Mouse (Mus musculus): ENCODE results near the gene Syce2. TPM values are rescaled to one million over a fixed set of nuclear protein-coding genes. Genes with fewer than 3 reads are reported as not detected.
A peak's percentile ranks its signal among the peaks of the same experiment; 100 is the strongest.

Gene Syce2
- polyA plus RNA-seq, 1 experiment from 2014 or later, result 70.0 TPM

DNA sequence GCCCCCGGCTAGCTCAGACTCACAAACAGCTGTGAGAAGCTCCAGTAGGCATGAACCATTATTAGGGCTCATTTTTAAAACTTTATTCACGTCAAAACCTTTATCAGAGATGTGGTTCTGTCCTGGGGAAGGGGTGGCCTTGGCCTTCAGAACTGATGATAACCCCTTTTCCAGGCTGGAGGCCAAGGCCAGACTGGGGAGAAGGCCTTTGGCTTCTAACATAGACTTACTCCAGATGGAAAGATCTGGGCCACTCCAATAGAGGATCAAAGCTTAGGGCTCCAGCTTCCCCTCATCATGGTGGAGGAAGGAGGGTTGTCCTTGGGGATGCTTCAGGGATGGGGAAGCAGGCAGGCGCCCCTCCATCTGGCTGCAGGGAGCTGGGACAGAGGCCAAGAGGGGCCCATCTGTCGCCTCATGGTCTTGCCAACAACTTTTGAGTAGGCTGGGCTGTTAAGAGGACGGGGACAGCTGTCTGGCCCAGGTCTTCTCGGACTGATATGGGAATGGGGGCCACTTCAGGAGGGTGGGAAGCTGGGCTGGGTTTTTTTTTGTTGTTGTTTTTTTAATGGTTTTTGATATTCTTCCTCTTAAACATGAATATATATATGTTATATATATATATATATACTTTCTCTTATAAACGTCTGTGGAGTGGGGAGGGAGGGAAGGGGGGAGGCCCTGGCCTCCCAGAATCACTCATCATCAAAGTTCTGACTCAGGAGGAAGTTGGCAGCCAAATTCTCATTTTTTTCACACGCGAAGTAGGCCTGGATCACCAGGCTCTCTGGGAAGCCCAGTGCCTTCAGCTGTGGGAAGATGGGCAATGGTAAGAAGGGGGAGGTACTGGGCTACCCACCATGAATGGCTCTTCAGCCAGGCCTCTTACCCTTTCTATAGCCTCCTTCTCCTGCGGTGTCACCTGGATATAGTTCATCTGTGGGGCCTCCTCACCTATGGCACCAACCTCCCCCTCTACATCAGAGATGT, 36.8 kb upstream of the Syce2 start:
- ATAC-seq (ENCODE audit: insufficient number of reproducible peaks, low FRiP score, low TSS enrichment, low read depth), result no peak
- no peak overlapping the region for H3K4me3 ChIP-seq
- H3K27ac ChIP-seq, result peak overlapping the region; percentile 27
- no peak overlapping the region for H3K9ac ChIP-seq
- H3K36me3 ChIP-seq, result peaks cover 51% of the 10 kb centered on the region
- peaks cover 63% of the 10 kb centered on the region for H3K4me1 ChIP-seq
- no peaks in the 10 kb centered on the region for H3K9me3 ChIP-seq
- H3K27me3 ChIP-seq, result no peaks in the 10 kb centered on the region
- WGBS, result 60% methylated on average over 10 of the region's 10 CpGs
- H3K4me2 ChIP-seq, result no peak overlapping the region

- no peak; the same call in 1 of the 2 replicates for ATAC-seq (ENCODE audit: insufficient number of reproducible peaks, low FRiP score, low TSS enrichment, low read depth)
- H3K4me2 ChIP-seq, result no peak overlapping the region
- 31% methylated on average over 8 of the region's 8 CpGs for whole genome bisulfite sequencing
Observed at GRCm38 (mm10) chr8:84837149-84837911, 34.6 kb upstream of the Syce2 start.

GRCm38 (mm10) chr8:84837912-84838470, 33.9 kb upstream of the Syce2 start:
- H3K9ac ChIP-seq, result no peak overlapping the region
- ATAC-seq (ENCODE audit: insufficient number of reproducible peaks, low FRiP score, low TSS enrichment, low read depth), result no peak
- no peaks in the 10 kb centered on the region for H3K27me3 ChIP-seq
- H3K36me3 ChIP-seq, result peaks cover 68% of the 10 kb centered on the region
- peak overlapping the region; percentile 57 for H3K27ac ChIP-seq
- no peak overlapping the region for H3K4me2 ChIP-seq
- H3K9me3 ChIP-seq, result no peaks in the 10 kb centered on the region
- WGBS, result 80% methylated on average over 15 of the region's 15 CpGs
- no peak overlapping the region for H3K4me3 ChIP-seq
- peaks cover 61% of the 10 kb centered on the region for H3K4me1 ChIP-seq

More at GRCm38 (mm10) chr8:84837149-84837911, 34.6 kb upstream of the Syce2 start:
- H3K4me3 ChIP-seq, result no peak overlapping the region
- H3K27me3 ChIP-seq, result no peaks in the 10 kb centered on the region
- H3K27ac ChIP-seq, result peak overlapping the region; percentile 57
- H3K9me3 ChIP-seq, result no peaks in the 10 kb centered on the region
- H3K9ac ChIP-seq, result no peak overlapping the region
- H3K36me3 ChIP-seq, result peaks cover 61% of the 10 kb centered on the region
- H3K4me1 ChIP-seq, result peaks cover 59% of the 10 kb centered on the region

DNA sequence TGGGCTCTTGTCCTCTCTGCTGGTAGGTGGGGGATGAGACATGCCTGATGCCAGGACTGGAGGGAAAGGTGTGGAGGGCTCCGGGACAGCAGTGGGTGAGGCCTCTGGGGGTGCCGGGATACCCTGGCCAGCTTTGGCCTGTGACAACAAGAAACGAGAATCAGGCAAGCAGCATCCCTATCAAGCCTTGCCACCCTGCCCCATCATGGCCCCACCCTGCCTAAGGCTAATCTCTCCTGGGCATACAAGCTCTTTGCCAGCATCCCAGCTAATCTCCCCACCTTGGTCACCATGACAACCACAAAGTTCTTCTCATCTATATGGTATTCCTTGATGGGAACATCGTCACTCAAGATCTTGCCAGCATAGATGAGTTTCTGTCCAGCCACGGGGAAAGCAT, 33.4 kb upstream of the Syce2 start:
- H3K27ac ChIP-seq, result no peak overlapping the region
- ATAC-seq (ENCODE audit: insufficient number of reproducible peaks, low FRiP score, low TSS enrichment, low read depth), result no peak
- WGBS, result 83% methylated on average over 5 of the region's 5 CpGs

DNA sequence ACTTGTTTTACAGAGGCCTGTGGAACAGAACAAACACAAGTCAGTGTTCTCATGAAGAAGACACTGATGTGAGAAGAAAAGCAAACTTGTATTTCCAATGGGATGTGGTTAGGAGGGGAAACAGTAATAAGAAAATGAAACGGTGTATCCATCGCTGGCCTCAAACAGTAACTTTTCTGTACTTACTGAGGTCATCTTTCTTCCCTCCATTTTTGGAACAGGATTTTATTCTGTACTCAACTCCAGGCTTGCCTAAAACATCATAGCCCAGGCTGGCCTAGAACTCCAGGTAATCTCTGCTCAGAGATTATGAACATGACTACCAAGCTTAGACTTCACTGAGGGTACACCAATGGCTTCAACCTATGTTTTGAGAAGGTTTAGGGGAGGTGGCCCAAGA, 32.5 kb upstream of the Syce2 start:
- H3K9ac ChIP-seq, result 0 out of 2 replicates have a peak overlapping the region, but pooled peaks have one; percentile 28
- peak overlapping the region; percentile 64 for H3K4me2 ChIP-seq
- 81% methylated on average over 2 of the region's 2 CpGs for WGBS
- H3K36me3 ChIP-seq, result peaks cover 74% of the 10 kb centered on the region
- H3K27me3 ChIP-seq, result no peaks in the 10 kb centered on the region
- peak overlapping the region; percentile 91; the same call in 1 of the 2 replicates for H3K27ac ChIP-seq
- H3K4me1 ChIP-seq, result peaks cover 57% of the 10 kb centered on the region
- H3K9me3 ChIP-seq, result no peaks in the 10 kb centered on the region
- ATAC-seq (ENCODE audit: insufficient number of reproducible peaks, low FRiP score, low TSS enrichment, low read depth), result no peak
- H3K4me3 ChIP-seq, result peak overlapping the region; percentile 84

More for the DNA sequence above, 33.4 kb upstream of the Syce2 start:
- Histone ChIP-seq H3K27me3 (no peaks in the 10 kb centered on the region), H3K9ac (no peak overlapping the region), H3K9me3 (no peaks in the 10 kb centered on the region), H3K4me2 (no peak overlapping the region), H3K4me1 (peaks cover 57% of the 10 kb centered on the region), H3K36me3 (peaks cover 73% of the 10 kb centered on the region), H3K4me3 (no peak overlapping the region)

DNA sequence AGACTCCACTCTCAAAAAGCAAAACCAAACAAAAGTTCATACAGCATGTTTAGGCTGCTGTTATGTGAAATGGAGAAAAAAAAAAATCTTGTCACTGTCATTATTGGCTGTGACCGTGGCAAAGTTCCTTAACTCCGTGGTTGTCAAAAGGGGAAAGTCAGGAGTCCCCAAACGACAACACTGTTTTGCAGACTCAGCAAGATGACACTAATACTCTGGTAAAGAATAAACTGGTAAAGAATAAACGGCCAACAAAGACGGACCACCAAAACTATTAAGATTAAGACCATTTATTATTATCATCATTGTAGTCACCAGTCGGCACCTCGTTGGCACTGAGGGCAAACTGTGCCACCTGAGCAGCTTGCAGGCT, 32.0 kb upstream of the Syce2 start:
- peaks cover 74% of the 10 kb centered on the region for H3K36me3 ChIP-seq
- no peaks in the 10 kb centered on the region for H3K27me3 ChIP-seq
- H3K9me3 ChIP-seq, result no peaks in the 10 kb centered on the region
- peaks cover 57% of the 10 kb centered on the region for H3K4me1 ChIP-seq
- WGBS, result 3% methylated on average over 7 of the region's 7 CpGs
- ATAC-seq (ENCODE audit: insufficient number of reproducible peaks, low FRiP score, low TSS enrichment, low read depth), result no peak
- H3K4me2 ChIP-seq, result peak overlapping the region; percentile 64
- H3K27ac ChIP-seq, result peak overlapping the region; percentile 91
- H3K4me3 ChIP-seq, result peak overlapping the region; percentile 84
- peak overlapping the region; percentile 85 for H3K9ac ChIP-seq

DNA sequence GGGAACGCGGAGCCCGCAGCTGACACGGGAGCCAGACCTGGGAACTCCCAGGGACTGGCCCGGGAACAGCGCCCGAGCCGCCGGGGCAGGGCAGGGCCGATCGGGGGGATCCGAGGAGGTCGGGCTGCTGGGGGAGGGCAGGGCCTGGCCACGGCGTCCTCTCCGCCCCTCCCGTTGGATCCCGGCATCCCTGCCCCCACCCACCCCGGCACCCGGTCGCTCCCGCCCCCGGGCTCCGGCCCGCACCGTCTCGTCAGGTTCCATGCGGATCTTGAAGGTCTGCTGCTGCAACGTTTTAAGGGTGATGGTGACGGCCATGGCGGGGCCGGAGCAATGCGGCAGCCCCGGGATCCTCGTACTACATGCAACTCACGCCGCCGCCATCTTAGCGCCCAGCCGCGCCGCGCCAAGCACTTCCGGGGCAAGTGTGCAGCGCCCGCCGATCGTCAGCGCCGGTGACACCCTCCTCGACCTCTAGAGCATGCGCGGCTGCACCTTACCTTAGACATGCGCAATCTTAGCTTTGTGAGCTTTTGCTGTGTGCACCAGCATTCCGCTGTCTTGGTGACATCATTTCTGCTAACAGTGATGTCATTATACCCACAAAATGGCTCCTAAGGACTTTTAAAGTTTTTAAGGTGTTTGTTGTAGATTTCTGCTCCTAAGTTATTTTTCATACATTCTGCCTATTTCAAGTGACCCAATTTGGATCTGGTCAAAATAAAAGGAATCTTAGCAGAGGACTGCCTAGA, 31.5 kb upstream of the Syce2 start, which contains the start of gene Rad23a:
Gene Rad23a, minus strand, starts transcription at position 418 of the 752 bp plus-strand sequence.
- Histone ChIP-seq H3K27me3 (no peaks in the 10 kb centered on the region), H3K27ac (peak within 1 kb of the TSS; percentile 91), H3K4me3 (peak within 1 kb of the TSS; percentile 84), H3K9me3 (no peaks in the 10 kb centered on the region), H3K9ac (peak within 1 kb of the TSS; percentile 85), H3K4me1 (peaks cover 57% of the 10 kb centered on the region), H3K4me2 (peak within 1 kb of the TSS; percentile 64), H3K36me3 (peaks cover 72% of the 10 kb centered on the region)
- peak; percentile 88 for ATAC-seq (ENCODE audit: insufficient number of reproducible peaks, low FRiP score, low TSS enrichment, low read depth)
- WGBS, result under 1% methylated on average over 55 of the region's 55 CpGs

DNA sequence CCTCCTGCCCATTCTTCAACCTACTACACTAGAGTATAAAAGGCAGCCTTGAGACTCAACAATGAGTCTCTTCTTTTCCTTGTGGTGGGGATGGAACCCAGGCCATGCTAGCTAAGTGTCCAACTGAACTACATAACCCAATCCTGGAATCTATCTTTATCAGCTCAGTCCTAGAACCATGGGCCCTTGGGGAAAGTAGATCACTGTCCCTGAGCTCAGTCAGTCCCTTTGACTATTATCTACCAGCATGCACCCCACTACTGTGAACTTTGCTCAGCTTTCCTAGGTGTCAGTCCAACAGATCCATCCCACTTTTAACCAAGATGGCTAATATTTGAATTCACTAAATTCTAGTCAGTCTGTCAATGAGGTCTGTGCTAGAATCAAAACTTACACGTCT, 30.4 kb upstream of the Syce2 start:
- Histone ChIP-seq H3K36me3 (peaks cover 61% of the 10 kb centered on the region), H3K27ac (0 out of 2 replicates have a peak overlapping the region, but pooled peaks have one; percentile 91), H3K4me1 (peaks cover 49% of the 10 kb centered on the region), H3K4me2 (no peak overlapping the region), H3K4me3 (no peak overlapping the region), H3K27me3 (no peaks in the 10 kb centered on the region), H3K9me3 (no peaks in the 10 kb centered on the region), H3K9ac (no peak overlapping the region)
- 72% methylated on average over 1 of the region's 1 CpGs for WGBS
- no peak for ATAC-seq (ENCODE audit: insufficient number of reproducible peaks, low FRiP score, low TSS enrichment, low read depth)

- H3K27ac ChIP-seq, result peak overlapping the region; percentile 6
- H3K9ac ChIP-seq, result peak overlapping the region; percentile 23
- ATAC-seq (ENCODE audit: insufficient number of reproducible peaks, low FRiP score, low TSS enrichment, low read depth), result no peak
- H3K9me3 ChIP-seq, result no peaks in the 10 kb centered on the region
- H3K4me3 ChIP-seq, result peak overlapping the region; percentile 91
- no peaks in the 10 kb centered on the region for H3K27me3 ChIP-seq
- H3K36me3 ChIP-seq, result peaks cover 38% of the 10 kb centered on the region
- peak overlapping the region; percentile 61 for H3K4me2 ChIP-seq
- peaks cover 33% of the 10 kb centered on the region for H3K4me1 ChIP-seq
- WGBS, result 77% methylated on average over 9 of the region's 9 CpGs
Observed at GRCm38 (mm10) chr8:84844397-84845070, 27.4 kb upstream of the Syce2 start.

DNA sequence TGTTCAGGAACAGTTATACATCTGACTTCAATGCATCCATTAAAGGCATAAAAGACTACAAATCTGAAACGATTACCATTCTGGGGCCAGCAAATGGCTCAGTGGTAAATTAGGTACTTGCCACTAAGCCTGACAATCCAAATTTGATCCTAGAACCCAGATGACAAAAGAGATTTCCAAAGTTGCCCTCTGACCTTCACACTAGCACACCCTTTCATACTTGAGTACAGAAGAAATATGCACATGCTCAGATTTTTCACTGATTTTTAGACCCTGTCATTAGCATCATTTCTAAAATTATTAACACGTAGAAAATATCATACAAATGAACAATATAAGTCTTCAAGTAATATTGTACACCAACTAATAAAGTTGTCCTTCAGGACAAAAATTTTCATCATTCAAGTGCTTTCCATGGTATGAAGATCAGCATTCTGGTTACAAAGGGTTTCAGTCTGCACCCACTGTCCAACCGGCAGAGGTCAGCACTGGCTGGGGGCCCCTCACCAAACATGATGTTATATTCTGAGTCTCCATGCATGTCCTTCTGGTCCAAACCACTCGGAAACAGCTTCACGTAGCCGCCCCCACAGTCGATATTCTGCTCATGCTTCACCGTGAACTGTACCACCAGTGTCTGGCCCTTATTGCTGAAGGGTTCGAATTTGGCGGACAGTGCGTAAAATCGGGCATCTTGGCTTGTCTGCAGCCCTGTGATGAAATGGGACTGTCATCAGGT, 26.4 kb upstream of the Syce2 start:
- H3K27ac ChIP-seq, result peak overlapping the region; percentile 83; the same call in 1 of the 2 replicates
- H3K4me1 ChIP-seq, result peaks cover 30% of the 10 kb centered on the region
- H3K9me3 ChIP-seq, result no peaks in the 10 kb centered on the region
- ATAC-seq (ENCODE audit: insufficient number of reproducible peaks, low FRiP score, low TSS enrichment, low read depth), result no peak
- H3K27me3 ChIP-seq, result no peaks in the 10 kb centered on the region
- H3K4me2 ChIP-seq, result peak overlapping the region; percentile 61
- 11% methylated on average over 12 of the region's 12 CpGs for WGBS
- H3K36me3 ChIP-seq, result peaks cover 38% of the 10 kb centered on the region
- peak overlapping the region; percentile 92 for H3K9ac ChIP-seq
- H3K4me3 ChIP-seq, result peak overlapping the region; percentile 91
